Mouse (Mus musculus) thymus, postnatal 36 days (tissue): ENCODE measurements at regions not wholly inside any gene's neighbourhood (a gene's known extent, or its start where the extent isn't known, plus 50 kb on each side); places are given as distances from the start of the nearest gene placed in this dataset.
"Not testable (repeated sequence)": the region's sequence is repeated elsewhere in the genome, so short reads cannot be mapped to it uniquely, and the experiment has no call there.

Source experiments
- DNase-seq, 2 experiments: peaks; one replicate each; pipeline ENCODE4 v3.0.0; 2022; ENCODE audit warnings: mixed read lengths in 2 of 2

GRCm38 (mm10) chr8:20122067-20122925 lies 219.1 kb downstream of the Gm31371 start:
- peak; percentile 97 to 99 for DNase-seq

DNA sequence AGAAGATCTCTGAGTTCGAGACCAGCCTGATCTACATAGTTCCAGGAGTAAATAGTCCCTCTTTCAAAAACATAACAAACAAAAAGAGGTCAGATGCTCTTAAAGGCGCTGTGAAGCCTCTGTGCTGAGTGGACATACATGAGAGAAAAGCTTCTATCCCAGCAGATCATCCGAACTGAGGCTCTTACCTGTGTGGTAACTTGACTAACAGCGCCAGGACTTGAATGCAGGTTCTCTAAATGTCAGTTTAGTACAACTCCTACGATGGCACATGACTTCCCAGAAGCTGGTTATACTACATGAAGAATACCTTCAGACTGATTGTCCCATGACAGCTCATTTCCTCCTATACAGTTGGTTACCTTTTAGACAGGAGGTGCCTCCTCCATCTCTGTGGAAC lies 220.4 kb downstream of the Gm31371 start:
- DNase-seq = not testable (repeated sequence)

DNA sequence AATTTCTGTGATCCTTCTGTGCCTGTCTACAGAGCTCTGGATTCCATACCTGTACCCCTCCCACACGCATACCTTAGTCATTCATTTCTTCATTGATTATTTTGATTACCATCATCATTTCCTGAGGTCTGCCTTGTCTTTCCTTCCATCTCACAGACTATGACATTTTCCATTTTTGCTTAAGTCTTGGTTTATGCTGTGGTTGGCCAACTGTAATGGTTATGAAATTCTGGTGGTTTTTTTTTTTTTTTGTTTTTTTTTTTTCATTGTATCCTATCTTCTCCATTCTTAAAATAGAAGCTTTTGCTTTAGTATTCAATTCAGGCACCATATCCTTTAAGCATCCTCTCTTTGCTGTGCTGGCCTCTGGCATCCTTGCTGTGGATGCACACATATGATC lies 227.4 kb downstream of the Gm15319 start:
- not testable (repeated sequence) for DNase-seq

- not testable (repeated sequence) for DNase-seq
Observed at GRCm38 (mm10) chr8:20145436-20145835, 217.6 kb downstream of the Gm15319 start.

- not testable (repeated sequence) for DNase-seq
Observed at GRCm38 (mm10) chr8:20151317-20152047, 211.5 kb downstream of the Gm15319 start.

- DNase-seq = not testable (repeated sequence)
Observed at GRCm38 (mm10) chr8:20154091-20154490, 208.9 kb downstream of the Gm15319 start.
